Mouse (Mus musculus): ENCODE measurements at regions not wholly inside any gene's neighbourhood (a gene's known extent, or its start where the extent isn't known, plus 50 kb on each side); places are given as distances from the start of the nearest gene placed in this dataset.

- no peak for TF ChIP-seq CTCF (IDR thresholded peaks at IDR 0.05; ENCODE audit: borderline replicate concordance, insufficient read depth, low read depth, low read length)
- no peak for TF ChIP-seq POLR2A (IDR thresholded peaks at IDR 0.05; ENCODE audit: borderline replicate concordance, insufficient read depth, low read length)
Measured at GRCm38 (mm10) chr8:26487866-26488265, 368.5 kb downstream of the Gm45692 start.

Data from cerebellum, adult 2 months (tissue).